Mouse (Mus musculus) cortical plate, adult 2 months (tissue): ENCODE results near the gene Tiam1. TPM values are rescaled to one million over a fixed set of nuclear protein-coding genes. Genes with fewer than 3 reads are reported as not detected.

Source experiments
- H3K27ac ChIP-seq: fragments of 200-500 bp; 2 replicates; pipeline ENCODE4 v1.5.1; 2012; ENCODE audit warnings: low read length, control low read depth, inconsistent platforms; ENCODE audit not compliant: insufficient read depth
- H3K4me1 ChIP-seq: fragments of 200-500 bp; 2 replicates; pipeline ENCODE4 v1.6.1; 2011; ENCODE audit warnings: low read length; ENCODE audit not compliant: control insufficient read depth, insufficient read depth
- H3K4me3 ChIP-seq: fragments of 200-500 bp; 2 replicates; pipeline ENCODE4 v1.5.1; 2011; ENCODE audit warnings: mild to moderate bottlenecking, low read length, control low read depth; ENCODE audit not compliant: insufficient read depth
- CTCF ChIP-seq: fragments of 200-500 bp; IDR thresholded peaks from 2 replicates; pipeline ENCODE4 v1.5.1; 2011; ENCODE audit warnings: mild to moderate bottlenecking, control low read depth, low read length; ENCODE audit not compliant: insufficient read depth; ENCODE audit errors: extremely low read depth
- POLR2A ChIP-seq: fragments of 200-500 bp; IDR thresholded peaks from 2 replicates; pipeline ENCODE4 v1.6.1; 2011; ENCODE audit warnings: mild to moderate bottlenecking, low read length, control low read depth; ENCODE audit not compliant: insufficient read depth; ENCODE audit errors: extremely low read depth
- polyA plus RNA-seq: library from polyadenylated mRNA; depleted of rRNA; stranded (reverse); fragments of >200 nt; gene quantifications from 2 replicates; pipeline ENCODE4 v1.2.3, GENCODE M21; 2012

Tiam1 gene
- polyA plus RNA-seq, 1 experiment: 28.7 TPM

DNA sequence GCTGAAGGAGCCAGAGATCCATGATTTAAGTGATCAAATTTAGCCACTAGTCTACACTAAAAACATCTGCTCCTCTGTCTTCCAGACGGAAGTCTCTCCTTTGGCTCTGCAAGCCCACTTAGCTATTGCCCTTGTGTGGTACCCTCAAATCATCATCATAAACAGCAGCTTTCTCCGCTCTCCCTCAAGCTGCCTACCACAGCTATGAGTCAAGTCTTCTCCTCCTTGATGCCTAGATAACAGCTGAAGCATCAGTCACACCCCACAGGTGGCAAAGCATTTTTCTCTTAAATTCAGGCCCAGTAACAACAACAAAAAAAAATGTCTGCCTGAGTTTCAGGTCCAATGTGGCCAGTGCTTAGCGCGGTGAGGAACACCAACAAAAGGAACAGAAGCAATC is 150.1 kb downstream of the Tiam1 start:
- TF ChIP-seq CTCF (no peak), POLR2A (no peak)
- no peak overlapping the region for H3K27ac ChIP-seq
- peaks cover 2% of the 10 kb centered on the region for H3K4me1 ChIP-seq
- no peak overlapping the region for H3K4me3 ChIP-seq

DNA sequence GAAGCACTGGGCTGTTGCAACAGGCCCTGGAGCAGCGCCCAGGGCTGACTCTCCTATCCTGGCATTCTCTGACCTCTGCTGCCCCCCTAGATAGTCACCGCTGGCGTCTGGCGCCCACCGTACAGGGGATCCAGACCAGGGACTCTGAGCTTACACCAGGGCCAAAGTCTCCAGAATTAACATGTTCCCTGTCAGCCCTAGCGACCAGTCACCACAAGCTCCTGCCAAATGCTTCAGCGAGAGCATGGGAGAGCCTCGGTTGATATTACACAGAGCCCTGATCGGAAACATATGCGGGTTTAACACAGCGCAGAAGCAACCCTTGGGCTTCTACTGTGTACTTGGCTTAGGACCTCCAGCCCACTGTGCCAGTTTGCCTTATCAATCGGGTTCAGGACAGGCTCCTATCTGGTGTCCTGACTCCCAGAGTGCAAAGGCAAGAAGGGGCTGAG is 151.8 kb downstream of the Tiam1 start:
- no peak overlapping the region for H3K27ac ChIP-seq
- H3K4me1 ChIP-seq: peaks cover 2% of the 10 kb centered on the region

DNA sequence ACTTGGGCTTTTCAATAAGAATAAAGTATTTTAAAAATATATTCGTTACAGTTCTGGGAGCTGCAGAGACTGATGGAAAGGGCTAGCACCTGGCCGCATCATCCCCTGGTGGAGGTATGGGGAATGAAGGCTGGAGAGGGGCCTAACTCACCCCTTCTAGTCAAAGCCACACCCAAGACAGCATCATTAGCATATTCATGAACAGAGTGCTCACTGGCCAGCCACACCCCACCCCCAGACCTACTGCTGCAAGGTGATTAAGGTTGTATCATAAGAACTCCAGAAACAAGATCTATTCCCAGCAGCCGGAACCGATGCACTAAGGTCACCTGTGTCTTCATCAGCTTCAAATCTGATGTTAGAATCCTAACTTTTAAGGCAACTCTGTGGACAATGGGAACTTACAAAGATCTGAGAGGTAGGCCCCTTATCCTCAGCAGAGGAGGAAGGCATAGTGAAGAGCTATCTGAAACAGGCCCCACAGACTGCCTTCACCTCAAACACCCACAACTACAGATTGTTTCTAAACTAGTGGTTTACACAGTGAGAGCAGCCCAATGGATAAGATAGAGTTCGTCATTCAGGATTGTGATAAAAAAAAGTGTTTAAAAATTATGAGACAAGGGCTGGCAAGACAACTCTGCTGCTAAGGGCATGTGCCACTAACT is 153.1 kb downstream of the Tiam1 start:
- Histone ChIP-seq H3K27ac (no peak overlapping the region), H3K4me1 (peaks cover 6% of the 10 kb centered on the region), H3K4me3 (no peak overlapping the region)
- TF ChIP-seq CTCF (no peak), POLR2A (no peak)

More for the DNA sequence above, 151.8 kb downstream of the Tiam1 start:
- no peak for TF ChIP-seq CTCF
- TF ChIP-seq POLR2A: no peak
- H3K4me3 ChIP-seq: no peak overlapping the region

DNA sequence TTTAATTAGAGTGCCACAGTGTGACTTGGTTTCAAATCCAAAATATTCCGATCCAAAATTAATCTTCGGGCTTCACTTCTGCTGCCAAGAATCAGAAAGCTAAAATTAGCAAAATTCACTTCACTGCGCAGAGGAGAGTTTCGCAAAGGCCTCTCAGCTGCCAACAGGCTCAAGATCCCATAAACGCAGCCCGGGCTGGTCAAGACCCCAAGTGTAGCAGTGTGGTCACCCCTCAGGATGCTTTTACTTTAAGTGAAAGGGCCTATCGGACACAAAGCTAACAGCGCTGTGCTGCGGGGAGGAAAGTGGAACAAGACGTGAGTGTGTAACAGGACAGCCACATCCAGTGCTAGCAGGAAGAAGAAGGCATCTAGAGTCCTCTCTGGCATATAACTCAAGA is 153.8 kb downstream of the Tiam1 start:
- H3K4me1 ChIP-seq: peaks cover 6% of the 10 kb centered on the region
- TF ChIP-seq POLR2A (no peak), CTCF (no peak)
- H3K27ac ChIP-seq: no peak overlapping the region
- H3K4me3 ChIP-seq: no peak overlapping the region

DNA sequence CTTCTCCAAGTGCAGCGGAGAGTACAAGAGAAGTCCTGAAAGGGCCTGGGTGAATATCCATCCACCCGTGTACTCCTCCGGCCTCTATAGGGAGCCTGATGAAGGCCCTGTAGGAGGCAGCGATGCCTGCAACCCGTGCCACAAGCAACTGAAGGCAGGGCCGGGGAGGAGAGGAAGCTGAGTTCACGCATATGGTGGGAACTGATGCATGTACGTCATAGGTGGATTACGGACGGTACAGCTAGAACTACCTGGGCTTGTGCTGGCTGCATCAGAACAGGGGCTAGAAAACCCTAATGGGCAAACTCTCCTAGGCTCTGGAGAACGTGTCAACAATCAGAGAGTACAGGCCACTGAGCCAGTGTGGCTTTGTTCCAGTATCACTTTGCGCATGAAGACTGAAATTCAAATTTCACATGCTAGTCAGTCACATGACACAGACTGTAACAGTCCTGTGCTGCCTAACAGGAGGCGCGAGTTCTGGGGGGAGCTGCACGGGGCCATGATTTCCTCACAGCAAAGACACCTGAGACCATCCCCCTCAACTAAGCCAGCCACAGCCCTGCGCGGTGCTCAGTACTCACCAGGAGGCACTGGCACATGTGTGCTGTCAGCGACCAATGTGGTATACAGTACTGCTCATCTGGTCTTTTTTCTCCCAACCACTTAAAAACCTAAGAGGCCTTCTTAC is 156.8 kb downstream of the Tiam1 start:
- H3K4me1 ChIP-seq: peaks cover 6% of the 10 kb centered on the region
- H3K4me3 ChIP-seq: no peak overlapping the region
- TF ChIP-seq CTCF: no peak
- TF ChIP-seq POLR2A: no peak
- no peak overlapping the region for H3K27ac ChIP-seq

DNA sequence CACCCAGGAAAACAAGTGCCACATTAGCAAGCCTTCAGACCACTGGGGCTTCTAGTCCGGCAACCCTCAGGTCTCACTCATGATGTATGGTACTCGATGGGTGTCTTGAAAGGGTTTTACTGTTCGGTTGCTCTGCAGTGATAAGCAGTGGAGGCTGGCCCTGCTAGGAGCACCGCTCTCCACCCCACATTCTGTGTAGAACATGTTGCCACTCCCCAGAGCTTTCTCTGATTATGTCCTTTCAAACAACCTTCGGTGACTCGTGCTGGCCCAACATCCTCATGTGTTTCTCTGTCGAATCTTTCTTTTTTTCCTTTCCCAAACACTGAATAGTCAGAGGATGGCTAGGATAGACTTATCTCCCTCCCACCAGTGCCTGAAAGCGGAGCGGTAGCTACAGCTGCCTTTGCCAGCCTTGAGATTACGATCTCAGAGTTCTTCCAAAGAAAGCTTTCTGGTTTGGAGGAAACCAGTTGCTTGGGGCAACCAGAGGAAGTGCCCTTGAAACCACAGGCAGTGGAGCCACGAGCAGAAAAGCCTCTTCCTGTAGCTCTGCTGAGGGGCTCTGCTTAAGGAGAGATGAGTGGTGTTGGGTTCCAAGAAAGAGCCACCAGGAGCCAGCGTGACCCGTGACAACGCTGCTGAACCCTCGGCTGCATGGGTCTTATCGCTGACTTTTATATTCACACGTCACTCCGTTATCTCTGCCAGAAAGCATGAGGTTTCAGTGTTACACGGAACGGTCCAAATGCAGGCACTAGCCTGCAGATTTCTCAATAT is 157.7 kb downstream of the Tiam1 start:
- Histone ChIP-seq H3K27ac (no peak overlapping the region), H3K4me1 (peaks cover 6% of the 10 kb centered on the region), H3K4me3 (no peak overlapping the region)
- TF ChIP-seq POLR2A: no peak

DNA sequence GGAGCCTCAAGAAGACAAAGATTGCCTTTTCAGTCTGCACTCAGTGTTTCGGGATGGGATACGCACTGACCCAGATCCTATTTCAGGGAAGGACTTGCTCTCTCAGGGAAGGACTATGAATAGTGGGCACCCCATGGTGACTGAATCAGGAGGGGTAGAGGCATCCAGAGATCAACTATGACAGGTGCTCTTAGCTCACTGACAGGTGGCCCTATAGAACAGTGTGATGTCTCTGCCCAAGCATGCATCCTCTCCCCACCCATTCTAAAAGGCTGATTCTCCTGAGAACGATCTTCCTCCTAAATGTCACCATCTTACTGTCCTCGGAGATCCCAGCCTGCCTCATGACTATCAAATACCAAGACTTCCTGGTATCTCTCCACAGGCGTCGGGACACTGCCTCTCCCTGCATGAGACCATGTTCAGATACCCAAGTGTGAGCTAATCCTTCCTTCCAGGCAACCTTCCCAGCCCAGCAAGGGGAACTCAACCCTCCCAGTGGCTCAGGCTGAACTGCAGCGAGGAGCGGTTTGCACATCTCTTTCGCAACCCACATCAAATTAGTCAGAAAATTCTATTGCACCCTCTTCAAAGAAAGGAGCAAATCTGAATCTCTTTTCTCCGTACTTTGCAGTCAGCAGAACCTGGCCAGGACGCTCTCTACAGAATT is 163.4 kb downstream of the Tiam1 start:
- Histone ChIP-seq H3K4me3 (no peak overlapping the region), H3K4me1 (no peaks in the 10 kb centered on the region), H3K27ac (no peak overlapping the region)
- TF ChIP-seq POLR2A: no peak
- TF ChIP-seq CTCF: no peak

DNA sequence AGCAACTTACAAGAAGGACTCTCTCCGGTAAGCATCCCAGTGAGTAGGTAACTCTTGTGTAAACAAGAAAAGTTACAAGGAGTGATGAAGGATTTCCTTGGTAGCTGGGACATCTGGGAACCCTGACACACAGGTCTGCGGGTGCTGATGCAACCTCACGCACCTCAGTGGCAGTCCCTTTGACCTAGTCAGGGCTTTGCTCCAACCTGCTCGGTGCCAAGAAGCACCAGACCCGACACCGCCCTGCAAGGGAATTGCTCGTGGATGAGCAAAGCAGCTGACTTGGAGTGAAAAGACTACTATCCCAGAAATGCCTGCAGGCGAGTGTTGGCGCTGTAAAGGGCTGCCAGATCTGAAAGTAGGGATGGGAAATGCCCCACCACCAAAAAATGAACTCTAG is 168.1 kb downstream of the Tiam1 start:
- H3K4me3 ChIP-seq: no peak overlapping the region
- H3K27ac ChIP-seq: no peak overlapping the region
- H3K4me1 ChIP-seq: peaks cover 3% of the 10 kb centered on the region
- TF ChIP-seq CTCF: no peak
- TF ChIP-seq POLR2A: no peak

DNA sequence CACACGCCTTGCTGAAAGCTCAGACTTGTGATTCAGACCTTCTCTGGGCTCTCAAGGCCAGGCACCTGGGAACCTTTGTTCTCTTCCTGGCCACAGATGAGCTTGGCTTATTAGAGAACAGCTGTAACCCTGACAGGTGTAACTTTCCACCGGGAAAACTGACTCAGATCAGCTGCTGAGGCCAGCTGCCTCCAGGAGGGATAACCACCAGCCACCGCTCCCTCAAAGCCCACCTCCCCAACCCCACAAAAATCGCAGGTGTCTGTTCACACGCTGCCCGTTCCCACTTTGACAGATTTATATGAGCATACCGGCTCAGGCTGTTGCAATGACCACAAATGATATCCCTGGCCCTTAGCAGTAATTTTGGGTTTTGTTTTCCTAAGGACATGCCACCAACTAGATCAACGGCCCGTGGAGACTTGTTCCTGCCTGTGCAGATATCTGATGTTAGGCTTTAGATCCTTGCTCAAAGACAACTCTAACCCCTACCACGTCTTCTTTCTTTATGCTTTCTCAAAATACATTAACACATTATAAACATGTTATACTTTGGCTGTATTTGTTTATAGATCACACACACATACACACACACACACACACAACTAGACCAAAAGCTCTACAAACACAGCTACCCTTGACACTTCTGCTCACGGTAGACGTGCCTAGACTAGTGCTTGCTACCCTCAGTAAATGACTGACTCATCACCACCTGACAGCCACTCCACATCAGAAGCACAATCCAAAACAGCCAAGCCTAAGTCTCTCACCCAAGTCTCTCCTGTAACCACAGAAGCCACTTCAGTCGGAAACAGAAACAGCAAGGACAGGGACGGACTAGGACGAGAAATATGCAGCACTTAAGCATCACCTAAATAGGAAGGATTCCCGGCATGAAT is 169.5 kb downstream of the Tiam1 start:
- H3K4me1 ChIP-seq: peaks cover 3% of the 10 kb centered on the region
- H3K4me3 ChIP-seq: no peak overlapping the region
- H3K27ac ChIP-seq: no peak overlapping the region
- TF ChIP-seq CTCF (no peak), POLR2A (no peak)
